Mouse (Mus musculus): Measurements from ENCODE around the gene Epha2. TPM values are rescaled to one million over a fixed set of nuclear protein-coding genes. Genes with fewer than 3 reads are reported as not detected.

Epha2 gene
- polyA plus RNA-seq, 1 experiment, result 6.4 TPM

DNA sequence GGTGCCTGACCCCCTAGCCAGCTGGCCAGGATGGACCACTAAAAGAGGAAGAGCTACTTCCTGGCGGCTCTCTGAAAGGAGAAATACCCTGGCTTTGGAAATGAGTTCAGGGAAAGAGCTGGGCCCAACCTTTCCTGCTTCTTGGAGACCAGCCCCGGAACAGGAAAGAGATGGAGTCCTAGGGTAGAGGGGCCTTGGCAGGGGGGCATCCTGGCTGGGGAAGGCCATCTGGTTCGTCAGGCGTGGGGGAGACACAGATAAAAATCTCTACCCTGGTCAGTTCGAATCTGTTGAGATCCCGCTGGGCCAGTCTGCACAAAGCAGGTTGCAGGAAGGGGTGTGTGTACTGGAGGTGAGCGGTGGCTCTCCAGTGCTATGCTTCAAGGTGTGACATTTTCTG lies 15.0 kb downstream of the Epha2 start:
- no peak for TF ChIP-seq POLR2A (IDR thresholded peaks at IDR 0.05; ENCODE audit: borderline replicate concordance, extremely low read depth, insufficient read depth, insufficient read length, poor library complexity, severe bottlenecking)
- DNase-seq (ENCODE audit: low read depth), result no peak

DNA sequence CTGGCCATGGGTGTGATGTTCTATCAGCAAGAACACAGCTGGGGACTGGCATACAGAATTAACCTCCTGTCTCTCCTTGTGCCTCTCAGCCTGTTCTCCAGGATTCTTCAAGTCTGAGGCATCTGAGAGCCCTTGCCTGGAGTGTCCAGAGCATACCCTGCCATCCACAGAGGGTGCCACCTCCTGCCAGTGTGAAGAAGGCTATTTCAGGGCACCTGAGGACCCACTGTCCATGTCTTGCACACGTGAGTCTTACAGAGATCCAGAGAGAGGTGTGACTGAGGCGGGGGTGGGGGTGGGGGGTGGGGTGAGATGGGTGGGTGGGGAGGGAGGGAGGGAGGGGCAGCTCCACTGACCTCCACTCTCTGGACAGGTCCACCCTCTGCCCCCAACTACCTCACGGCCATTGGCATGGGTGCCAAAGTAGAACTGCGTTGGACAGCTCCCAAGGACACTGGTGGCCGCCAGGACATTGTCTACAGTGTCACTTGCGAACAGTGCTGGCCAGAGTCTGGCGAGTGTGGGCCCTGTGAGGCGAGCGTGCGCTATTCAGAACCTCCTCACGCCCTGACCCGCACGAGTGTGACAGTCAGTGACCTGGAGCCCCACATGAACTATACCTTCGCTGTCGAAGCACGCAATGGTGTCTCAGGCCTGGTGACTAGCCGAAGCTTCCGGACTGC lies 15.6 kb downstream of the Epha2 start:
- TF ChIP-seq CTCF (IDR thresholded peaks at IDR 0.05; ENCODE audit: borderline replicate concordance, extremely low read depth, insufficient read depth, insufficient read length) (no peak), POLR2A (IDR thresholded peaks at IDR 0.05; ENCODE audit: borderline replicate concordance, extremely low read depth, insufficient read depth, insufficient read length, poor library complexity, severe bottlenecking) (no peak)
- DNase-seq (ENCODE audit: low read depth), result no peak

DNA sequence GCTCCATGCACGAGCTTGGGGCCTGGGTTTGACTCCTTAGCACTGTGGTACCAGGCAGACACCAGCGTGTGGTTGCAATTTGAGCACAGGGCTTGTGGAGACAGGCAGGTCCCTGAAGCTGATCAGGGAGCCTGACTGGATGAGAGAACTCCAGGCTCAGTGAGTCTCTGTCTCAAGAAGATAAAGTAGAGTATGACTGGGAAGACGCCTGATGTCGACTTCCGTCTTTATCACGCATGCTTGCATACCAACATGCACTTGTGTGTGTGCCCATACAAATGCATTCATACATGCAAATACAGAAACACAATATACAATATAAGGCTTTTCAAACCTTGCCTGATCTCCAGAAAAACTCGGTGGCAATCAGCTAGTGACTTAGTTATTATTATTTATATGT lies 16.9 kb downstream of the Epha2 start:
- TF ChIP-seq CTCF (IDR thresholded peaks at IDR 0.05; ENCODE audit: borderline replicate concordance, extremely low read depth, insufficient read depth, insufficient read length), result no peak
- TF ChIP-seq POLR2A (IDR thresholded peaks at IDR 0.05; ENCODE audit: borderline replicate concordance, extremely low read depth, insufficient read depth, insufficient read length, poor library complexity, severe bottlenecking), result no peak
- no peak for DNase-seq (ENCODE audit: low read depth)

DNA sequence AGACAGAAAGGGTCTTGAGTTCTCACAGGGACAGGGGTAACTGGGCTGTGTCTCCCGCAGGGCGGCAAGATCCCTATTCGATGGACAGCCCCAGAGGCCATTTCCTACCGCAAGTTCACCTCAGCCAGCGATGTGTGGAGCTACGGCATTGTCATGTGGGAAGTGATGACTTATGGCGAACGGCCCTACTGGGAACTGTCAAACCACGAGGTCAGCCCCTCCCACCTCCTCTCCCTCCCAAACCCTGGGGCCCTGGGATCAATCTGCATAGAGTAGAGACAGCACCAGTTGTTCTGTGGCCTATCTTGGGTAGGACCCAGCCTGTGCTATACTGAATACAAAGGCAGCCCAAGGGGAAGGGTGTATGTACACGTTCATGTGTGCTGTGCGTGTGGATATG lies 21.5 kb downstream of the Epha2 start:
- no peak for DNase-seq (ENCODE audit: low read depth)
- TF ChIP-seq CTCF (IDR thresholded peaks at IDR 0.05; ENCODE audit: borderline replicate concordance, extremely low read depth, insufficient read depth, insufficient read length) (no peak), POLR2A (IDR thresholded peaks at IDR 0.05; ENCODE audit: borderline replicate concordance, extremely low read depth, insufficient read depth, insufficient read length, poor library complexity, severe bottlenecking) (no peak)

DNA sequence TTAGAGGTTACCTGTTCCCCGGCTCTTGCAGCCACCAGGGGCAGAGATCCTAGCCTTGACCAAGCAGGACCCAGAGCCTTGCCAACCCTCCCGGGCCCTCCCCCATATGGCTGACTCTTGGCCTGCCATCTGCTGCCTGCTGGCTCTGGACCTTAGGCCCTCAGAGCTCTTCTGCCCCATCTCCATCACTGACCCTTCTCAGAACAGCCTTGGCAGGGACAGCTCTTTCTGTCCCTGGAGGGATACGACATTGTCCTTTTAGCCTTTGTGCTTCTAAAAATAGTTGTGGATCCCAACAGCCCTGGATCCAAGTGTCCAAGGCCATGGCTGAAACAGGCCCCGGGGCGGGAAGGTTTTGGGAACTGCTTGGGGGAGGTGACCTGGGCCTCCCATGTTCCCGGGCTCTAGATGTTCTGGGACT lies 23.7 kb downstream of the Epha2 start:
- DNase-seq (ENCODE audit: low read depth), result no peak

GRCm38 (mm10) chr4:141325636-141326035 lies 24.6 kb downstream of the Epha2 start:
- no peak for DNase-seq (ENCODE audit: low read depth)
- TF ChIP-seq CTCF (IDR thresholded peaks at IDR 0.05; ENCODE audit: borderline replicate concordance, extremely low read depth, insufficient read depth, insufficient read length) (no peak), POLR2A (IDR thresholded peaks at IDR 0.05; ENCODE audit: borderline replicate concordance, extremely low read depth, insufficient read depth, insufficient read length, poor library complexity, severe bottlenecking) (no peak)

More for the DNA sequence above, 23.7 kb downstream of the Epha2 start:
- TF ChIP-seq CTCF (IDR thresholded peaks at IDR 0.05; ENCODE audit: borderline replicate concordance, extremely low read depth, insufficient read depth, insufficient read length), result no peak
- TF ChIP-seq POLR2A (IDR thresholded peaks at IDR 0.05; ENCODE audit: borderline replicate concordance, extremely low read depth, insufficient read depth, insufficient read length, poor library complexity, severe bottlenecking), result no peak

GRCm38 (mm10) chr4:141327075-141327474 lies 26.0 kb downstream of the Epha2 start:
- no peak for TF ChIP-seq POLR2A (IDR thresholded peaks at IDR 0.05; ENCODE audit: borderline replicate concordance, extremely low read depth, insufficient read depth, insufficient read length, poor library complexity, severe bottlenecking)
- no peak for TF ChIP-seq CTCF (IDR thresholded peaks at IDR 0.05; ENCODE audit: borderline replicate concordance, extremely low read depth, insufficient read depth, insufficient read length)
- no peak for DNase-seq (ENCODE audit: low read depth)

DNA sequence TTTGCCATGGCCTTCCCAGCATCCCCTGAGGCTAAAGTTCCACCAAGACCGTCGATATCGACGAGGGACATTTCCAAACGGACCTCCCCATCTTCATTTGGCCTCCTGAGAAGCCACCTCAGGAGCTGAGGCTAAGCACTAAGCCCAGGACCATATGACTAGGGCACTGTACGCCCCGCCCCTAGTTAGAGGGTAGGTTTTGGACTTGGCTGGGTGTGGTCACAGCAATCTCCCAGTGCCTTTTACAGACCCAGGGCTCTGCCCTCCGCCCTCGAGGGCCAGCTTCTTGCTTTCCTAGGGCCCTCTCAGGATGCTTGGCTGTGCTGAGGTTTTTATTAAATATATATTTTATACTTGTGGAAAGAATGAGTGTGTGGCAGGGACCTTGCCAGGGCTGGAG lies 27.7 kb downstream of the Epha2 start:
- no peak for DNase-seq (ENCODE audit: low read depth)
- TF ChIP-seq CTCF (IDR thresholded peaks at IDR 0.05; ENCODE audit: borderline replicate concordance, extremely low read depth, insufficient read depth, insufficient read length), result no peak
- TF ChIP-seq POLR2A (IDR thresholded peaks at IDR 0.05; ENCODE audit: borderline replicate concordance, extremely low read depth, insufficient read depth, insufficient read length, poor library complexity, severe bottlenecking), result no peak

DNA sequence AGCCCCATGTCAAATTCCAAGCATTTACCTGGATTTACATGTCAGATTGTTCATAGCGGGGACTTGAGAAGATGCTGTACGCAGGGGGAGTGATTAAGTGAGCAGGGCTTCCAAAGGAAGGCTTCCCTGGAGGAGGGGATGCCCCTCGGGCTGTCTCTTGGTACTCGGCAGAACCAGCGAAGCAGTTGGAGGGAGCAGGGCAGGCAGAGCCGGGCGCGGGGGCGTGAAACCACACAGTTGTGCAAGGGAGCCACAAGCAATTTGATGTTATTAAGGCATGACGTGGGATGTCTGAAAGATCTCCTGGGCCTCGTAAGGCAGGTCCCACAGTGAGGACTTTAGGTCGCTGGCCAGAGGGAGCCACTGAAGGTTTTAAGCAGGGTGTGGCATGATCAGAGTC lies 28.9 kb downstream of the Epha2 start:
- TF ChIP-seq CTCF (IDR thresholded peaks at IDR 0.05; ENCODE audit: borderline replicate concordance, extremely low read depth, insufficient read depth, insufficient read length), result no peak
- no peak for TF ChIP-seq POLR2A (IDR thresholded peaks at IDR 0.05; ENCODE audit: borderline replicate concordance, extremely low read depth, insufficient read depth, insufficient read length, poor library complexity, severe bottlenecking)
- DNase-seq (ENCODE audit: low read depth), result no peak

GRCm38 (mm10) chr4:141331446-141331845 lies 30.4 kb downstream of the Epha2 start:
- DNase-seq (ENCODE audit: low read depth), result no peak
- no peak for TF ChIP-seq POLR2A (IDR thresholded peaks at IDR 0.05; ENCODE audit: borderline replicate concordance, extremely low read depth, insufficient read depth, insufficient read length, poor library complexity, severe bottlenecking)
- no peak for TF ChIP-seq CTCF (IDR thresholded peaks at IDR 0.05; ENCODE audit: borderline replicate concordance, extremely low read depth, insufficient read depth, insufficient read length)

- TF ChIP-seq POLR2A (IDR thresholded peaks at IDR 0.05; ENCODE audit: borderline replicate concordance, extremely low read depth, insufficient read depth, insufficient read length, poor library complexity, severe bottlenecking), result no peak
- TF ChIP-seq CTCF (IDR thresholded peaks at IDR 0.05; ENCODE audit: borderline replicate concordance, extremely low read depth, insufficient read depth, insufficient read length), result no peak
- no peak for DNase-seq (ENCODE audit: low read depth)
These were observed 31.2 kb downstream of the Epha2 start for GRCm38 (mm10) chr4:141332258-141332657.

- DNase-seq (ENCODE audit: low read depth), result no peak
- no peak for TF ChIP-seq CTCF (IDR thresholded peaks at IDR 0.05; ENCODE audit: borderline replicate concordance, extremely low read depth, insufficient read depth, insufficient read length)
- no peak for TF ChIP-seq POLR2A (IDR thresholded peaks at IDR 0.05; ENCODE audit: borderline replicate concordance, extremely low read depth, insufficient read depth, insufficient read length, poor library complexity, severe bottlenecking)
These were observed 33.7 kb downstream of the Epha2 start for GRCm38 (mm10) chr4:141334695-141335094.

All from brain, embryonic 14.5 days (tissue).